Mouse (Mus musculus) heart, adult 11 months (tissue): Measurements from ENCODE around the gene Fam71a.

Experiments
- DNase-seq: peaks from one replicate; pipeline ENCODE4 v3.0.0; 2022

Fam71a gene

GRCm38 (mm10) chr1:191164717-191165116 lies at the start of gene Fam71a:
Fam71a (minus strand) TSS chr1:191164817.
- peak; percentile 61 for DNase-seq

GRCm38 (mm10) chr1:191211096-191211495 lies 46.5 kb upstream of the Fam71a start:
- DNase-seq: peak; percentile 57

- peak; percentile 61 for DNase-seq
These were observed 41.2 kb upstream of the Fam71a start for GRCm38 (mm10) chr1:191205791-191206190.

- peak; percentile 81 for DNase-seq
These were observed 40.3 kb upstream of the Fam71a start for GRCm38 (mm10) chr1:191204876-191205275.

- peak; percentile 34 for DNase-seq
These were observed 38.9 kb upstream of the Fam71a start for GRCm38 (mm10) chr1:191203496-191203895.

- DNase-seq: peak; percentile 74
These were observed 37.8 kb upstream of the Fam71a start for GRCm38 (mm10) chr1:191202208-191202952.

- DNase-seq: peak; percentile 98
These were observed 36.4 kb upstream of the Fam71a start for GRCm38 (mm10) chr1:191200816-191201602.

- peak; percentile 94 for DNase-seq
These were observed 33.3 kb upstream of the Fam71a start for GRCm38 (mm10) chr1:191197916-191198315.

GRCm38 (mm10) chr1:191196016-191196415 lies 31.4 kb upstream of the Fam71a start:
- DNase-seq: peak; percentile 40

- peak; percentile 95 for DNase-seq
These were observed 29.2 kb upstream of the Fam71a start for GRCm38 (mm10) chr1:191193657-191194424.

- DNase-seq: peak; percentile 67
These were observed 28.1 kb upstream of the Fam71a start for GRCm38 (mm10) chr1:191192751-191193150.

- peak; percentile 83 for DNase-seq
These were observed 27.6 kb upstream of the Fam71a start for GRCm38 (mm10) chr1:191192213-191192612.

GRCm38 (mm10) chr1:191189671-191190372 lies 25.2 kb upstream of the Fam71a start:
- DNase-seq: peak; percentile 64

- DNase-seq: peak; percentile 96
These were observed 21.8 kb upstream of the Fam71a start for GRCm38 (mm10) chr1:191186386-191186770.

GRCm38 (mm10) chr1:191185761-191186385 lies 21.3 kb upstream of the Fam71a start:
- DNase-seq: peak; percentile 97

GRCm38 (mm10) chr1:191184841-191185251 lies 20.2 kb upstream of the Fam71a start:
- peak; percentile 97 for DNase-seq

GRCm38 (mm10) chr1:191184066-191184815 lies 19.6 kb upstream of the Fam71a start:
- peak; percentile 94 for DNase-seq

GRCm38 (mm10) chr1:191183163-191184065 lies 18.8 kb upstream of the Fam71a start:
- DNase-seq: peak; percentile 100

- peak; percentile 97 for DNase-seq
These were observed 18.0 kb upstream of the Fam71a start for GRCm38 (mm10) chr1:191182431-191183162.
